ENCODE assay signal across 8 mouse cellular contexts in the genomic region with DNA sequence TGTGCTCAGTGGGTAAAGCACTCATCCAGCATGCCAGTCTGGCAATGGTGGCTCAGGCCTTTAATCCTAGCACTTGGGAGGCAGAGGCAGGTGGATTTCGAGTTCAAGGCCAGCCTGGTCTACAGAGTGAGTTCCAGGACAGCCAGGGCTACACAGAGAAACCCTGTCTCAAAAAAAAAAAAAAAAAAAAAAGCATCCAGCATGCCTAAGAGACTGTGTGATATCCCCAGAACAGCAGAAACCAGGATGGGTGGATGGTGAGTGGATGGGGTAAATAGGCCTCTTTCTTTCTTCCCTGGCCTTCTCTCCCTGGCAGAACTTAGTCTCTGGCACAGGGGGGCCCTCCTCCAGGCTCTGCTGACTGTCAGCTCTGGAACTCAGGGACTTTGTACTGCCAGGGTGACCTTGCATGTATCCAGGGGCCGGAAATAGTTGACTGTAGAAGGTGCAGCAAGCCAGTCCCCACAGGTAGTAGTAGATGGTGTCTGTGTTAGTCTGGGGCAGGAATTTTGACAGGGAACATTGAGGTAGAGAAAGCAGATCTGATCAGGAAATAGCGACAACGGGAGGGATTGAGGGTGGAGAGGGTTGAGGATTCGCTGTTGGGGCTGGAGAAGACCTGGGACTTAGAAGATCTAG. TPM values are rescaled to one million over a fixed set of nuclear protein-coding genes. Genes with fewer than 3 reads are reported as not detected.
DNase-seq lines count a peak whose midpoint lies in the region; ATAC-seq and TF ChIP-seq lines count a peak whose summit lies in the region.

No protein-coding gene starts in this region.

- H3K27me3 ChIP-seq in lung, embryonic 14.5 days (ENCODE audit: insufficient read depth, low read length): no peaks in the 10 kb centered on the region
- no peaks in the 10 kb centered on the region for H3K27me3 ChIP-seq in embryonic facial prominence, embryonic 11.5 days (ENCODE audit: control insufficient read depth, insufficient read depth, low read length)
- H3K27me3 ChIP-seq in hindbrain, embryonic 11.5 days (ENCODE audit: control insufficient read depth, insufficient read depth, low read length): no peaks in the 10 kb centered on the region
- no peaks in the 10 kb centered on the region for H3K27me3 ChIP-seq in limb, embryonic 15.5 days
- H3K27me3 ChIP-seq in stomach, embryonic 15.5 days (replicated peaks): no peaks in the 10 kb centered on the region

- H3K9ac ChIP-seq in lung, embryonic 14.5 days: peak overlapping the region; percentile 67
- H3K9ac ChIP-seq in embryonic facial prominence, embryonic 11.5 days (replicated peaks; ENCODE audit: low read length): peak overlapping the region; percentile 64
- H3K9ac ChIP-seq in hindbrain, embryonic 11.5 days (ENCODE audit: low read depth, low read length): peak overlapping the region; percentile 52
- H3K9ac ChIP-seq in limb, embryonic 15.5 days: peak overlapping the region; percentile 63
- peak overlapping the region; percentile 69 for H3K9ac ChIP-seq in stomach, embryonic 15.5 days

- peak overlapping the region; percentile 49 for H3K4me3 ChIP-seq in lung, embryonic 14.5 days (ENCODE audit: low read depth, low read length)
- peak overlapping the region; percentile 42 for H3K4me3 ChIP-seq in embryonic facial prominence, embryonic 11.5 days (ENCODE audit: low read depth, low read length)
- peak overlapping the region; percentile 36 for H3K4me3 ChIP-seq in hindbrain, embryonic 11.5 days (ENCODE audit: low read depth, low read length)
- peak overlapping the region; percentile 62 for H3K4me3 ChIP-seq in limb, embryonic 15.5 days
- peak overlapping the region; percentile 69 for H3K4me3 ChIP-seq in stomach, embryonic 15.5 days (replicated peaks)

- peaks cover 8% of the 10 kb centered on the region for H3K4me1 ChIP-seq in lung, embryonic 14.5 days (ENCODE audit: insufficient read depth)
- no peaks in the 10 kb centered on the region; the same call in 1 of the 2 replicates for H3K4me1 ChIP-seq in embryonic facial prominence, embryonic 11.5 days (ENCODE audit: control insufficient read depth, insufficient read depth, low read length)
- no peaks in the 10 kb centered on the region for H3K4me1 ChIP-seq in hindbrain, embryonic 11.5 days (replicated peaks; ENCODE audit: control insufficient read depth, insufficient read depth, low read length)
- H3K4me1 ChIP-seq in limb, embryonic 15.5 days: peaks cover 36% of the 10 kb centered on the region
- H3K4me1 ChIP-seq in stomach, embryonic 15.5 days: peaks cover 18% of the 10 kb centered on the region; the same call in 1 of the 2 replicates

- WGBS in lung, embryonic 14.5 days: 24% methylated on average over 5 of the region's 5 CpGs
- 29% methylated on average over 5 of the region's 5 CpGs for WGBS in embryonic facial prominence, embryonic 11.5 days
- 30% methylated on average over 5 of the region's 5 CpGs for WGBS in hindbrain, embryonic 11.5 days
- 24% methylated on average over 5 of the region's 5 CpGs for WGBS in limb, embryonic 15.5 days
- 19% methylated on average over 5 of the region's 5 CpGs for WGBS in stomach, embryonic 15.5 days

- peak overlapping the region; percentile 93 for H3K27ac ChIP-seq in lung, embryonic 14.5 days (ENCODE audit: low read depth)
- no peak overlapping the region; the same call in 1 of the 2 replicates for H3K27ac ChIP-seq in embryonic facial prominence, embryonic 11.5 days (replicated peaks; ENCODE audit: low read depth, low read length)
- H3K27ac ChIP-seq in hindbrain, embryonic 11.5 days (ENCODE audit: low read depth, low read length): no peak overlapping the region
- H3K27ac ChIP-seq in limb, embryonic 15.5 days: peak overlapping the region; percentile 87
- H3K27ac ChIP-seq in stomach, embryonic 15.5 days: peak overlapping the region; percentile 89

- H3K9me3 ChIP-seq in lung, embryonic 14.5 days (ENCODE audit: low read depth, low read length): no peaks in the 10 kb centered on the region
- H3K9me3 ChIP-seq in embryonic facial prominence, embryonic 11.5 days (replicated peaks; ENCODE audit: control insufficient read depth, low read length): no peaks in the 10 kb centered on the region
- no peaks in the 10 kb centered on the region for H3K9me3 ChIP-seq in hindbrain, embryonic 11.5 days (ENCODE audit: control insufficient read depth, low read length)
- H3K9me3 ChIP-seq in limb, embryonic 15.5 days: no peaks in the 10 kb centered on the region
- H3K9me3 ChIP-seq in stomach, embryonic 15.5 days: no peaks in the 10 kb centered on the region

- peaks cover 52% of the 10 kb centered on the region for H3K36me3 ChIP-seq in lung, embryonic 14.5 days (ENCODE audit: insufficient read depth)
- no peaks in the 10 kb centered on the region; the same call in none of the 2 replicates for H3K36me3 ChIP-seq in embryonic facial prominence, embryonic 11.5 days (replicated peaks; ENCODE audit: control insufficient read depth, insufficient read depth, low read depth, low read length)
- H3K36me3 ChIP-seq in hindbrain, embryonic 11.5 days (ENCODE audit: control insufficient read depth, insufficient read depth, low read length): 0 out of 2 replicates have a peak, but pooled peaks cover 2% of the 10 kb centered on the region
- peaks cover 48% of the 10 kb centered on the region for H3K36me3 ChIP-seq in limb, embryonic 15.5 days
- H3K36me3 ChIP-seq in stomach, embryonic 15.5 days: peaks cover 14% of the 10 kb centered on the region

- no peak for TF ChIP-seq CTCF in lung, embryonic 14.5 days (IDR thresholded peaks at IDR 0.05; ENCODE audit: low read depth)

- ATAC-seq in lung, embryonic 14.5 days (ENCODE audit: insufficient read depth): peak; percentile 19
- ATAC-seq in embryonic facial prominence, embryonic 11.5 days (replicated peaks; ENCODE audit: insufficient number of reproducible peaks, low FRiP score, low TSS enrichment, low read depth): no peak
- no peak for ATAC-seq in hindbrain, embryonic 11.5 days (ENCODE audit: low FRiP score)
- ATAC-seq in limb, embryonic 15.5 days (ENCODE audit: insufficient number of reproducible peaks, low FRiP score, low TSS enrichment, low read depth): no peak
- ATAC-seq in stomach, embryonic 15.5 days (ENCODE audit: insufficient read depth, low FRiP score, low read depth): peak; percentile 34; the same call in 1 of the 2 replicates

- H3K4me2 ChIP-seq in lung, embryonic 14.5 days: peak overlapping the region; percentile 65
- peak overlapping the region; percentile 70 for H3K4me2 ChIP-seq in embryonic facial prominence, embryonic 11.5 days (ENCODE audit: low read depth, low read length)
- peak overlapping the region; percentile 62 for H3K4me2 ChIP-seq in hindbrain, embryonic 11.5 days (replicated peaks; ENCODE audit: low read depth, low read length)
- H3K4me2 ChIP-seq in limb, embryonic 15.5 days: peak overlapping the region; percentile 66
- peak overlapping the region; percentile 76 for H3K4me2 ChIP-seq in stomach, embryonic 15.5 days

- DNase-seq in lung, embryonic 14.5 days: peak; percentile 29
- DNase-seq in lung, postnatal 36 days: no peak
- DNase-seq in embryonic facial prominence, embryonic 11.5 days (ENCODE audit: low spot score): no peak
- DNase-seq in hindbrain, embryonic 11.5 days (ENCODE audit: low spot score): no peak
- DNase-seq in right cerebral cortex, postnatal 14 days: no peak
- DNase-seq in urinary bladder, postnatal 10 days (ENCODE audit: low spot score): no peak

RNA-seq across cellular contexts. Expression of a gene that starts 0.6 kb away (rescaled TPM):
- 4.5 and 4.9 TPM in 2 replicates for polyA plus RNA-seq in lung, embryonic 14.5 days (2014; fragmentation: Nextera tagmentation; extraction: Ambion mirVana)
- 2.9 and 3.6 TPM in 2 replicates for polyA plus RNA-seq in embryonic facial prominence, embryonic 11.5 days (2014; fragmentation: Nextera tagmentation; extraction: Ambion mirVana)
- polyA plus RNA-seq in hindbrain, embryonic 11.5 days (2014; fragmentation: Nextera tagmentation; extraction: Ambion mirVana): 2.1 and 2.7 TPM in 2 replicates
- 7.1 and 8.6 TPM in 2 replicates for polyA plus RNA-seq in limb, embryonic 15.5 days (2015; fragmentation: Nextera tagmentation; extraction: Ambion mirVana)
- 6.6 and 7.8 TPM in 2 replicates for polyA plus RNA-seq in stomach, embryonic 15.5 days (2015; fragmentation: Nextera tagmentation; extraction: Ambion mirVana)

RNA-seq across cellular contexts. Expression of a gene that starts 16.7 kb away (rescaled TPM):
- polyA plus RNA-seq in lung, embryonic 14.5 days (2014; fragmentation: Nextera tagmentation; extraction: Ambion mirVana): 69.7 and 71.0 TPM in 2 replicates
- polyA plus RNA-seq in embryonic facial prominence, embryonic 11.5 days (2014; fragmentation: Nextera tagmentation; extraction: Ambion mirVana): 33.0 and 48.5 TPM in 2 replicates
- polyA plus RNA-seq in hindbrain, embryonic 11.5 days (2014; fragmentation: Nextera tagmentation; extraction: Ambion mirVana): 25.0 and 26.2 TPM in 2 replicates
- 94.2 and 114 TPM in 2 replicates for polyA plus RNA-seq in limb, embryonic 15.5 days (2015; fragmentation: Nextera tagmentation; extraction: Ambion mirVana)
- polyA plus RNA-seq in stomach, embryonic 15.5 days (2015; fragmentation: Nextera tagmentation; extraction: Ambion mirVana): 90.7 and 93.1 TPM in 2 replicates

RNA-seq across cellular contexts. Expression of a gene that starts 19.4 kb away (rescaled TPM):
- polyA plus RNA-seq in lung, embryonic 14.5 days (2014; fragmentation: Nextera tagmentation; extraction: Ambion mirVana): 14.5 and 15.4 TPM in 2 replicates
- 10.1 and 11.6 TPM in 2 replicates for polyA plus RNA-seq in embryonic facial prominence, embryonic 11.5 days (2014; fragmentation: Nextera tagmentation; extraction: Ambion mirVana)
- polyA plus RNA-seq in hindbrain, embryonic 11.5 days (2014; fragmentation: Nextera tagmentation; extraction: Ambion mirVana): 12.8 and 14.4 TPM in 2 replicates
- 14.9 and 19.7 TPM in 2 replicates for polyA plus RNA-seq in limb, embryonic 15.5 days (2015; fragmentation: Nextera tagmentation; extraction: Ambion mirVana)
- 12.7 and 13.0 TPM in 2 replicates for polyA plus RNA-seq in stomach, embryonic 15.5 days (2015; fragmentation: Nextera tagmentation; extraction: Ambion mirVana)

RNA-seq across cellular contexts. Expression of a gene that starts 24.1 kb away (rescaled TPM):
- not detected in 2 replicates for polyA plus RNA-seq in lung, embryonic 14.5 days (2014; fragmentation: Nextera tagmentation; extraction: Ambion mirVana)
- not detected in 2 replicates for polyA plus RNA-seq in embryonic facial prominence, embryonic 11.5 days (2014; fragmentation: Nextera tagmentation; extraction: Ambion mirVana)
- not detected in 2 replicates for polyA plus RNA-seq in hindbrain, embryonic 11.5 days (2014; fragmentation: Nextera tagmentation; extraction: Ambion mirVana)
- polyA plus RNA-seq in limb, embryonic 15.5 days (2015; fragmentation: Nextera tagmentation; extraction: Ambion mirVana): not detected in 2 replicates
- not detected in 2 replicates for polyA plus RNA-seq in stomach, embryonic 15.5 days (2015; fragmentation: Nextera tagmentation; extraction: Ambion mirVana)

RNA-seq across cellular contexts. Expression of a gene that starts 27.2 kb away (rescaled TPM):
- 137 and 147 TPM in 2 replicates for polyA plus RNA-seq in lung, embryonic 14.5 days (2014; fragmentation: Nextera tagmentation; extraction: Ambion mirVana)
- 118 and 119 TPM in 2 replicates for polyA plus RNA-seq in embryonic facial prominence, embryonic 11.5 days (2014; fragmentation: Nextera tagmentation; extraction: Ambion mirVana)
- polyA plus RNA-seq in hindbrain, embryonic 11.5 days (2014; fragmentation: Nextera tagmentation; extraction: Ambion mirVana): 77.7 and 95.9 TPM in 2 replicates
- polyA plus RNA-seq in limb, embryonic 15.5 days (2015; fragmentation: Nextera tagmentation; extraction: Ambion mirVana): 107 and 108 TPM in 2 replicates
- polyA plus RNA-seq in stomach, embryonic 15.5 days (2015; fragmentation: Nextera tagmentation; extraction: Ambion mirVana): 103 and 110 TPM in 2 replicates

Comparison
In these comparisons a context has a peak if more than half of its experiments do, and no peak if none do; other contexts are left out.
1. ATAC-seq: peak in lung, embryonic 14.5 days (single experiment) and stomach, embryonic 15.5 days (single experiment); none in embryonic facial prominence, embryonic 11.5 days (single experiment), hindbrain, embryonic 11.5 days (single experiment) and limb, embryonic 15.5 days (single experiment).
2. H3K27ac ChIP-seq: peak in lung, embryonic 14.5 days (single experiment), limb, embryonic 15.5 days (single experiment) and stomach, embryonic 15.5 days (single experiment); none in embryonic facial prominence, embryonic 11.5 days (single experiment) and hindbrain, embryonic 11.5 days (single experiment).
3. Peak in every context shown above with its lines, with median percentiles within 50 percentile points of each other: H3K4me2 ChIP-seq, H3K4me3 ChIP-seq and H3K9ac ChIP-seq.